Mouse (Mus musculus) left cerebral cortex, postnatal 10 days (tissue): Measurements from ENCODE around the gene Hivep1. TPM values are rescaled to one million over a fixed set of nuclear protein-coding genes. Genes with fewer than 3 reads are reported as not detected.

ENCODE experiments used
- DNase-seq, 2 experiments: peaks; one replicate each; pipeline ENCODE4 v3.0.0; 2021 to 2022; ENCODE audit warnings: low spot score in 2 of 2, mixed read lengths in 1 of 2; ENCODE audit errors: extremely low spot score in 1 of 2
- intact Hi-C: fragments of 180-260 bp; cut with DNase I; formaldehyde crosslinking; loops from one replicate; pipeline ENCODE4 v1.15.1; 2025
- total RNA-seq, 2 experiments: library from RNA; stranded (reverse); gene quantifications; 2 replicates each; pipeline ENCODE4 v1.2.3; 2021

Gene Hivep1
- total RNA-seq = 10 to 100 TPM; 63.4 to 73.0 TPM

GRCm38 (mm10) chr13:42051961-42052695 lies at the start of gene Hivep1:
TSS of gene Hivep1 (plus strand) at chr13:42052021.
- peak; percentile 44 to 87 for DNase-seq
- intact Hi-C loops = loop anchor here (2.0 to 10.0 kb wide), 5 partner anchors 50 to 345 kb away; no protein-coding TSS in a partner anchor

GRCm38 (mm10) chr13:42015484-42016045 lies 36.3 kb upstream of the Hivep1 start:
- DNase-seq = no peak
- intact Hi-C loops = no loop called here

- intact Hi-C loops = no loop called here
- DNase-seq = no peak
Observed at GRCm38 (mm10) chr13:42016218-42016617, 35.6 kb upstream of the Hivep1 start.

- intact Hi-C loops = no loop called here
- no peak for DNase-seq
Observed at GRCm38 (mm10) chr13:42018356-42018755, 33.5 kb upstream of the Hivep1 start.

GRCm38 (mm10) chr13:42041203-42041602 lies 10.6 kb upstream of the Hivep1 start:
- DNase-seq = no peak
- intact Hi-C loops = no loop called here

- no peak for DNase-seq
- intact Hi-C loops = no loop called here
Observed at GRCm38 (mm10) chr13:42043431-42043830, 8.4 kb upstream of the Hivep1 start.

- intact Hi-C loops = no loop called here
- peak in 1 of 2 experiments; percentile 91 for DNase-seq
Observed at GRCm38 (mm10) chr13:42048991-42049773, 2.6 kb upstream of the Hivep1 start.

GRCm38 (mm10) chr13:42049774-42050125 lies 2.1 kb upstream of the Hivep1 start:
- no peak for DNase-seq
- intact Hi-C loops = loop anchor here (2.0 to 10.0 kb wide), 5 partner anchors 53 to 342 kb away; no protein-coding TSS in a partner anchor

GRCm38 (mm10) chr13:42050160-42050559 lies 1.7 kb upstream of the Hivep1 start:
- intact Hi-C loops = loop anchor here (2.0 to 10.0 kb wide), 5 partner anchors 52 to 343 kb away; no protein-coding TSS in a partner anchor
- DNase-seq = no peak

- DNase-seq = no peak
- intact Hi-C loops = loop anchor here (2.0 to 10.0 kb wide), 5 partner anchors 51 to 344 kb away; no protein-coding TSS in a partner anchor
Observed at GRCm38 (mm10) chr13:42050880-42051201, 980 bp upstream of the Hivep1 start.

- intact Hi-C loops = loop anchor here (2.0 to 10.0 kb wide), 5 partner anchors 51 to 344 kb away; no protein-coding TSS in a partner anchor
- peak; percentile 94 to 99 for DNase-seq
Observed at GRCm38 (mm10) chr13:42051202-42051906, 467 bp upstream of the Hivep1 start.

- intact Hi-C loops = loop anchor here (5.0 to 10.0 kb wide), 4 partner anchors 49 to 346 kb away; no protein-coding TSS in a partner anchor
- peak; percentile 76 to 83 for DNase-seq
Observed at GRCm38 (mm10) chr13:42052696-42053541, 1.1 kb downstream of the Hivep1 start.

GRCm38 (mm10) chr13:42053656-42054055 lies 1.8 kb downstream of the Hivep1 start:
- DNase-seq = no peak
- intact Hi-C loops = loop anchor here (5.0 to 10.0 kb wide), 4 partner anchors 49 to 346 kb away; no protein-coding TSS in a partner anchor

GRCm38 (mm10) chr13:42054138-42054537 lies 2.3 kb downstream of the Hivep1 start:
- intact Hi-C loops = loop anchor here (5.0 to 10.0 kb wide), 4 partner anchors 48 to 347 kb away; no protein-coding TSS in a partner anchor
- DNase-seq = no peak

GRCm38 (mm10) chr13:42056712-42057332 lies 5.0 kb downstream of the Hivep1 start:
- no peak for DNase-seq
- intact Hi-C loops = loop anchor here (10.0 kb wide), 2 partner anchors 118 to 188 kb away; no protein-coding TSS in a partner anchor

- DNase-seq = no peak
- intact Hi-C loops = no loop called here
Observed at GRCm38 (mm10) chr13:42060846-42061630, 9.2 kb downstream of the Hivep1 start.

- intact Hi-C loops = no loop called here
- no peak for DNase-seq
Observed at GRCm38 (mm10) chr13:42064257-42064656, 12.4 kb downstream of the Hivep1 start.
